Mouse (Mus musculus) liver, postnatal 0 days (tissue): ENCODE data around the gene Sumf1.

Experiments
- CTCF ChIP-seq: sonication (generic); IDR thresholded peaks from 2 replicates; pipeline ENCODE4 v1.5.1; 2016; ENCODE audit warnings: antibody characterized with exemption, low read depth
- EP300 ChIP-seq: IDR thresholded peaks from 2 replicates; pipeline ENCODE4 v1.6.1; 2016; ENCODE audit warnings: antibody characterized with exemption, low read depth, mild to moderate bottlenecking

- TF ChIP-seq CTCF (no peak), EP300 (no peak)
Measured at GRCm38 (mm10) chr6:108061121-108061520, 124.3 kb downstream of the Sumf1 start.
